Mouse (Mus musculus): ENCODE measurements around the gene Stab1. TPM values are rescaled to one million over a fixed set of nuclear protein-coding genes. Genes with fewer than 3 reads are reported as not detected.

Stab1 gene
- total and polyA plus RNA-seq, 2 experiments from 2014 or later: 11.4 to 21.9 TPM

DNA sequence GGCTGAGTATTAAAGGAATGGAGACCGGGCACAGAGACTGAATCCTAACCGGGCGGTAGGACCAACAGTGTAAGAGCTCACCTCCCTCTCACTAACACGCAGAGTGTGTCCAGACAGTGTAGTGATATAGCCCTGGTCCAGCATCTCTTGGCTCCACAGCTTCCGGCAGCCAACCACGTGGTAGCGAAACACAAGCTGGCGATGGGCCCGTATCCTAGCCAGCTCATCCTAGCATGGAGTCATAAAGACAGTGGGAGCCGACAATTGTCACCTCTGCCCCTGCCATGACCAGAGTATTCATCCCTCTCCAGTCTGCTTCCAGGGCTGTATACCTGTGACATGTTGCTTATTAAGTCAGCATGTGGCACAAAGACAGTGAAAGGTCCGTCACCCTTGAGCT lies 22.7 kb downstream of the Stab1 start:
- DNase-seq (no peak), ATAC-seq (no peak)
- Histone ChIP-seq H3K9me3 (ENCODE audit: low read length) (no peaks in the 10 kb centered on the region), H3K4me2 (ENCODE audit: low read depth) (no peak overlapping the region), H3K36me3 (ENCODE audit: insufficient read depth) (peaks cover 3% of the 10 kb centered on the region; the same call in 1 of the 2 replicates), H3K4me1 (ENCODE audit: insufficient read depth) (no peaks in the 10 kb centered on the region), H3K4me3 (ENCODE audit: low read depth, low read length) (no peak overlapping the region), H3K27ac (ENCODE audit: low read depth, low read length) (no peak overlapping the region), H3K27me3 (ENCODE audit: insufficient read depth, low read length) (no peaks in the 10 kb centered on the region), H3K9ac (no peak overlapping the region)
- 90% methylated on average over 11 of the region's 11 CpGs for WGBS
- TF ChIP-seq CTCF (IDR thresholded peaks at IDR 0.05; ENCODE audit: low read depth): no peak

GRCm38 (mm10) chr14:31141011-31141410 lies 27.4 kb downstream of the Stab1 start:
- ATAC-seq: no peak
- H3K4me3 ChIP-seq (ENCODE audit: low read depth, low read length): no peak overlapping the region
- H3K27me3 ChIP-seq (ENCODE audit: insufficient read depth, low read length): no peaks in the 10 kb centered on the region
- H3K4me2 ChIP-seq (ENCODE audit: low read depth): no peak overlapping the region
- H3K36me3 ChIP-seq (ENCODE audit: insufficient read depth): peaks cover 12% of the 10 kb centered on the region
- no peak overlapping the region for H3K9ac ChIP-seq
- H3K4me1 ChIP-seq (ENCODE audit: insufficient read depth): no peaks in the 10 kb centered on the region
- TF ChIP-seq CTCF (IDR thresholded peaks at IDR 0.05; ENCODE audit: low read depth): no peak
- WGBS: 92% methylated on average over 14 of the region's 14 CpGs
- no peaks in the 10 kb centered on the region for H3K9me3 ChIP-seq (ENCODE audit: low read length)
- H3K27ac ChIP-seq (ENCODE audit: low read depth, low read length): no peak overlapping the region
- no peak for DNase-seq

- H3K4me1 ChIP-seq (ENCODE audit: insufficient read depth): no peaks in the 10 kb centered on the region
- H3K27ac ChIP-seq (ENCODE audit: low read depth, low read length): no peak overlapping the region
- no peaks in the 10 kb centered on the region for H3K9me3 ChIP-seq (ENCODE audit: low read length)
- no peak for TF ChIP-seq CTCF (IDR thresholded peaks at IDR 0.05; ENCODE audit: low read depth)
- no peak for DNase-seq
- no peaks in the 10 kb centered on the region for H3K27me3 ChIP-seq (ENCODE audit: insufficient read depth, low read length)
- peaks cover 12% of the 10 kb centered on the region for H3K36me3 ChIP-seq (ENCODE audit: insufficient read depth)
- no peak overlapping the region for H3K4me2 ChIP-seq (ENCODE audit: low read depth)
- H3K9ac ChIP-seq: no peak overlapping the region
- no peak for ATAC-seq
- WGBS: 90% methylated on average over 15 of the region's 15 CpGs
- no peak overlapping the region for H3K4me3 ChIP-seq (ENCODE audit: low read depth, low read length)
These were observed 28.3 kb downstream of the Stab1 start for GRCm38 (mm10) chr14:31140141-31140540.

DNA sequence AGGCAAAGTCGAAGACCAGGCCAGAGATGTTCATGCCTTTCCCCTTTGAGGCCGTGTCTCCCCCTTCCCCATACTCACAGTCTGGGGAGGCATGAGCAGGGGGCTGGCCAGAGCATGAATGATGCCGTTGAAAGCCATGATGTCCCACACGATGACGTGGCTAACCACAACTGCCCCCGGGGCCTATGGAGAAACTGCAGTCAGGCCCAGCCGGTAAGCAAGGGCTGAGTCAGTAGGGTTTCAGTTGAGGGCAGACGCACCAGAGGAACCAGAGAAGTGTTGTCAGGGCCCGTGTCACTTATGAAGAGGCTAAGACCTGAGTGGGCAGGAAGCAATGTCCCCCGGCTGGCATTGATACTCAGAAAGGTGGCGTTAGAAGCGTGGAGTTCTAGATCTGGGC lies 28.8 kb downstream of the Stab1 start:
- H3K4me2 ChIP-seq (ENCODE audit: low read depth): no peak overlapping the region
- no peak overlapping the region for H3K27ac ChIP-seq (ENCODE audit: low read depth, low read length)
- no peak overlapping the region for H3K9ac ChIP-seq
- no peaks in the 10 kb centered on the region for H3K9me3 ChIP-seq (ENCODE audit: low read length)
- peaks cover 12% of the 10 kb centered on the region for H3K36me3 ChIP-seq (ENCODE audit: insufficient read depth)
- ATAC-seq (no peak), DNase-seq (no peak)
- TF ChIP-seq CTCF (IDR thresholded peaks at IDR 0.05; ENCODE audit: low read depth): no peak
- no peak overlapping the region for H3K4me3 ChIP-seq (ENCODE audit: low read depth, low read length)
- no peaks in the 10 kb centered on the region for H3K4me1 ChIP-seq (ENCODE audit: insufficient read depth)
- H3K27me3 ChIP-seq (ENCODE audit: insufficient read depth, low read length): no peaks in the 10 kb centered on the region
- 92% methylated on average over 12 of the region's 12 CpGs for WGBS

DNA sequence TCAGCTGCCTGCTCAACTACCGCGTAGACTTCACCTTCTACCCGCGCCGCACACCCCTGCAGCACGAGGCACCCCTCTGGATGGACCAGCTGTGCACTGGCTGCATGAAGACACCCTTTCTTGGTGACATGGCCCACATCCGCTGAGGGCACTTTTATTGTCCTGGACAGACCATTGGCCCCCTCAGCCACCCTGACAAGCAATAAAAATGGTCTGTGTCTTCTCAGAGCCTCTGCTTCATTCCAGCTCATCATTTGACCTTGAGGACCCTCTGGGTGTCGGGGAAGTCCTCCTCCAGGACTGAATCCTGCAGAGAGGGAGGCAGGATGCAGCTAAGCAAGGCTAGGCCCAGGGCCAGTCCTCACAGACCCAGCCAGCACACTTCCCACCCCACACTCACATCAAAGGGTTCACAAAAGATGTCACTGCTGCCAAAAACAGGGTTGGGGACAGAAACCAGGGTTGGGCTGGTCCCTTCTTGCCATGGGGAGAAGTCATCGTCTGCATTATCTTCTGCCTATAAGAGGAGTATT lies 29.5 kb downstream of the Stab1 start:
- no peak overlapping the region for H3K9ac ChIP-seq
- H3K36me3 ChIP-seq (ENCODE audit: insufficient read depth): peaks cover 12% of the 10 kb centered on the region
- no peak for TF ChIP-seq CTCF (IDR thresholded peaks at IDR 0.05; ENCODE audit: low read depth)
- WGBS: 91% methylated on average over 9 of the region's 9 CpGs
- no peak overlapping the region for H3K4me2 ChIP-seq (ENCODE audit: low read depth)
- no peak overlapping the region for H3K27ac ChIP-seq (ENCODE audit: low read depth, low read length)
- H3K27me3 ChIP-seq (ENCODE audit: insufficient read depth, low read length): no peaks in the 10 kb centered on the region
- no peak for DNase-seq
- no peaks in the 10 kb centered on the region for H3K9me3 ChIP-seq (ENCODE audit: low read length)
- 0 out of 2 replicates have a peak, but pooled peaks cover 4% of the 10 kb centered on the region for H3K4me1 ChIP-seq (ENCODE audit: insufficient read depth)
- H3K4me3 ChIP-seq (ENCODE audit: low read depth, low read length): no peak overlapping the region
- ATAC-seq: no peak

DNA sequence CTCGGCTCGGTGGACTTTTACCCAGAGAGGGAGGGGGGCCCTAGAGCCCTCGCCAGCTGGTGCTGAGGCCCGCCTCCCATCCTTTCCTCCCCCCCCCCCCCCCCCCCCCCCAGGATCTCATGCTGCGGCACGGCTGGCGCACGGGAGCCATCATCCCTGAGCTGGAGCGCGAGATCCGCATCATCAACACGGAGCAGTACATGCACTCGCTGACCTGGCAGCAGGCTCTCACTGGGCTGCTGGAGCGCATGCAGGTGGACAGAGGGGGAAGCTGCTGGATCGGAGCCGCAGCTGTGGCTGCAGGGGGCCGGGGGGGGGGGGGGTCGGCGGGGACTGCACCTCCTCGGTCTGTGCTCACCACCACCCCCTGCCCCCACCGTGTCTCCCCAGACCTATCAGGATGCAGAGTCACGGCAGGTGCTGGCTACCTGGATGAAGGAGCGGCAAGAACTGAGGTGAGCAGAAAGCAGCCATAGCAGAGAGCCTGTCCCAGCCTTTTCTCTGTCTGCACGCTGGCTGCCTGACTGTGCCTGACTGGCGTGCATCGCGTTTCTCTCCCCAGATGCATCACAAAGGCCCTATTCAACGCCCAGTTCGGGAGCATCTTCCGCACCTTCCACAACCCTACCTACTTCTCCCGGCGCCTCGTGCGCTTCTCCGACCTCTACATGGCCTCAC lies 30.1 kb downstream of the Stab1 start:
- no peak overlapping the region for H3K4me2 ChIP-seq (ENCODE audit: low read depth)
- peaks cover 12% of the 10 kb centered on the region for H3K36me3 ChIP-seq (ENCODE audit: insufficient read depth)

DNA sequence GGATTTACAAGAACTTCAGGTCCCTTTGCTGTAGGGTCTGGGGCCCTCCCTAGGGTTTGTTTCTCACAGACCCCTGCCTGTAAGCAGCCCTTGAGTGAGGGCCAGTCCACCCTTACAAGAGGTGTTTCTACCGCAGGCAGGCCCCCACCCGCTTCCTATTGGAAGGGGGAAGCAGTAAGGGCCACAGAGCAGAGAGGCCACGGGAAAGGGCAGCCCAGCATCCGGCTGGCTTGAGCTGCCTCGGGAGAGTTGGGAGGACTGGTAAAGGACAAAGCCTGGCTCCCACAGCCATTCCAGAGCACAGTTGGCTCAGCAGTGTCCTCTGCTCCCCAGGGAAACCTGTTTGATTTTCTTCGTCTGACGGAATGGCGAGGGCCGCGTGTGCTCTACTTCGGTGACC lies 30.6 kb downstream of the Stab1 start:
- Histone ChIP-seq H3K9ac (no peak overlapping the region), H3K36me3 (ENCODE audit: insufficient read depth) (peaks cover 12% of the 10 kb centered on the region), H3K27ac (ENCODE audit: low read depth, low read length) (no peak overlapping the region), H3K4me3 (ENCODE audit: low read depth, low read length) (no peak overlapping the region), H3K9me3 (ENCODE audit: low read length) (no peaks in the 10 kb centered on the region), H3K4me2 (ENCODE audit: low read depth) (no peak overlapping the region), H3K4me1 (ENCODE audit: insufficient read depth) (peaks cover 12% of the 10 kb centered on the region; the same call in 1 of the 2 replicates), H3K27me3 (ENCODE audit: insufficient read depth, low read length) (no peaks in the 10 kb centered on the region)
- no peak for TF ChIP-seq CTCF (IDR thresholded peaks at IDR 0.05; ENCODE audit: low read depth)
- WGBS: 79% methylated on average over 11 of the region's 11 CpGs
- DNase-seq: no peak
- no peak for ATAC-seq

More for the DNA sequence above, 30.1 kb downstream of the Stab1 start:
- H3K4me3 ChIP-seq (ENCODE audit: low read depth, low read length): no peak overlapping the region
- 81% methylated on average over 23 of the region's 35 CpGs for WGBS
- no peaks in the 10 kb centered on the region for H3K9me3 ChIP-seq (ENCODE audit: low read length)
- no peak for TF ChIP-seq CTCF (IDR thresholded peaks at IDR 0.05; ENCODE audit: low read depth)
- DNase-seq (no peak), ATAC-seq (no peak)
- 0 out of 2 replicates have a peak, but pooled peaks cover 9% of the 10 kb centered on the region for H3K4me1 ChIP-seq (ENCODE audit: insufficient read depth)
- H3K27me3 ChIP-seq (ENCODE audit: insufficient read depth, low read length): no peaks in the 10 kb centered on the region
- H3K27ac ChIP-seq (ENCODE audit: low read depth, low read length): no peak overlapping the region
- no peak overlapping the region for H3K9ac ChIP-seq

Data from forebrain, postnatal 0 days (tissue).